Mouse (Mus musculus) macrophage (primary cell): ENCODE results near the gene Hist4h4. TPM values are rescaled to one million over a fixed set of nuclear protein-coding genes. Genes with fewer than 3 reads are reported as not detected.

ENCODE experiments used
- H3K27ac ChIP-seq: fragments of 350-480 bp; formaldehyde crosslinking; 2 replicates; pipeline ENCODE4 v1.9.0; 2021
- H3K36me3 ChIP-seq: fragments of 350-480 bp; formaldehyde crosslinking; 2 replicates; pipeline ENCODE4 v1.9.0; 2021; ENCODE audit errors: inconsistent target
- H3K4me3 ChIP-seq: fragments of 350-480 bp; formaldehyde crosslinking; 2 replicates; pipeline ENCODE4 v1.9.0; 2021; ENCODE audit errors: inconsistent target
- H3K79me2 ChIP-seq: fragments of 350-480 bp; formaldehyde crosslinking; 2 replicates; pipeline ENCODE4 v1.9.0; 2021; ENCODE audit errors: inconsistent target
- WGBS: methylation state at CpG from one replicate; pipeline ENCODE4 v1.1.7; 2026; ENCODE audit warnings: inconsistent platforms; ENCODE audit not compliant: missing documents; 5-methylcytosine and 5-hydroxymethylcytosine counted together
- polyA plus RNA-seq: library from polyadenylated mRNA; stranded (reverse); fragments of 250-400 nt; gene quantifications from 3 replicates; pipeline ENCODE4 v1.2.4, GENCODE M21; 2018; ENCODE audit warnings: inconsistent platforms

Hist4h4 gene
- polyA plus RNA-seq, 1 experiment from 2014 or later: not detected

DNA sequence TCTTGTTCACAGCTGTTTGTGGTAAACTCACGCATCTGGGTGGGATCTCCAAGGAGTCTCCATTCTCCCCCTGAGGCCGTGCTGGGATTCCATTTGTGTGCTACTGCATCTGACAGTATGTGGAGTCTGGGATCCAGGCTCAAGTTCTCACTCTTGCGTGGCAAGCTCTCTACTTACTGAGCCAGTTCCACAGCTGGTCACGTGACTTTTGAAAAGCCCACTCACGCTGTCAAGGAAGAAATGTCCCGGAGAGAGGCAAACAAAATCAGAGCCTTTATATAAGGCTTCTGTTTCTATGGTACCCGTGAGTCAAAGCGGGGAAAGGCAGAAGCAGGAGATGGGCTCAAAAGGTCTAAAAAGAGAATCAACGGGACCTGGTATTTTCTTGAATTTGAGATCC, 21.5 kb downstream of the Hist4h4 start:
- Histone ChIP-seq H3K4me3 (no peak overlapping the region), H3K27ac (no peak overlapping the region)
- WGBS: 92% methylated on average over 9 of the region's 9 CpGs

DNA sequence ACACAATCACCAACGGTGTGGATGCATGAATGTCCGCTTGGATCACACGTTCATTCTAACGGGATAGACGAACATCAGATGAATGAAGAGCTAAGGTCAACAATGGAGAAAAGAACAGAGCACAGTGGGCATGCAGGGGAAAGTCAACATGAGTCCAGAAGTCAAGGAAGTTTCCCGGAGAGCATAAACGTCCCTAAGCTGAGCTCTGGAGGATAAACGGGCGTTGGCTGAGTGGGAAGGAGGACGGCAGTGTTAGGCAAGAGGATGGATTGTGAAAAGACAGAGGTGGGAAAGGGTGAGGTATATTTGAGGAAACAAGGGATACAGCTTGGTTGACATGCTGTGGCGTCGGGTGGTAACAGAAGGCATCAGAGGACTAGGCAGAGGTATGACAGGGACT, 22.1 kb downstream of the Hist4h4 start:
- Histone ChIP-seq H3K79me2 (no peaks in the 10 kb centered on the region), H3K4me3 (no peak overlapping the region), H3K36me3 (no peaks in the 10 kb centered on the region), H3K27ac (no peak overlapping the region)
- WGBS: 91% methylated on average over 12 of the region's 12 CpGs

More for the DNA sequence above, 21.5 kb downstream of the Hist4h4 start:
- H3K79me2 ChIP-seq: no peaks in the 10 kb centered on the region
- H3K36me3 ChIP-seq: no peaks in the 10 kb centered on the region

DNA sequence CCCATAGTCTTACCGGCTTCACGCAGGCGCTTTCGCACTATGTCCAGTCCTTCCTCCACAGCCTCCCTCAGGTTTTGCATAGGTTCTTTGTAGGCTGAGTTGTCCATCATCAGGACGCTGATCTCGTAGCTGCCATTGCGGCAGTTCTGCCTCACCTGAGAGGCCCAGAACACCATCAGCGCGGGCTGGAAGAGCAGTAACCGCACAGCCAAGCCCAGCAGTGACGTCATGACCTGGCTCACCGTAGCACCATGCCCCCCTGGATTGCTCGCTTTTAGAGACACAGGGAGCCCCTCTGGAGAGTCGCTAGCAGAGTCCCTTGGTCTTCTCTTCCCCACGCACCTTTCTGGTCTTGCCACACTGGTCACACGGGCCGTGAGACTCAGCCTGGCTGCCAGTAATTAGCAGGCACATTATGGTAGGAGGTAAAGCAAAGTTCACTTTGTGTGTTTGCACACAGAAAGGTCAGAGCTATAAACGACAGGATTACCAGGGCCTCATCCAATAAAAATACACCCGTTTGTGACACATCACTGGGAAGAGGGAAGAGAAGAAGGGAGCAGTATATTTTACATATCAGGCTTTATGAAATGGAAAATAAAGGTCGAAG, 22.7 kb downstream of the Hist4h4 start, which contains the start of gene Gucy2c:
Gene Gucy2c, minus strand, starts transcription at position 389 of the 610 bp plus-strand sequence.
- H3K79me2 ChIP-seq: no peaks in the 10 kb centered on the region
- H3K27ac ChIP-seq: no peak within 1 kb of the TSS
- WGBS: 86% methylated on average over 19 of the region's 20 CpGs
- H3K4me3 ChIP-seq: no peak within 1 kb of the TSS
- no peaks in the 10 kb centered on the region for H3K36me3 ChIP-seq

DNA sequence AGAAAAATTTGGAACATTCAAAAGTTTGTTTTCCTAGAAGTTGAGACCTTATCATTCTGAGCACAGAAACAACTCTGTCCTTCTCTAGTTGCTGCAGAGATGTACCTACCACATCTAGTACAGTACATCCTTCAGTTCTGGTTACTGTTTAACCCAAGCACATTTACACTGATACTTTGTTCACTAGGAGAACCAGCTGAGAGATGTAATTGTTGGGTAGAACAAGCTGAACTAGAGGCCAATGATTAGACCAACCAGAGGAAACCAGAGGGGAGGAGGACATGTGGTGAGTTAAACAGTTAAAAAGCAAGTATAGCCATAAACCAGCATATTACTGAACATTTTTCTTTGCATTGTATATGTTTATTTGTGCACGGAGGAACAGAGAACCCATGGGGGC, 27.8 kb downstream of the Hist4h4 start:
- Histone ChIP-seq H3K79me2 (no peaks in the 10 kb centered on the region), H3K36me3 (no peaks in the 10 kb centered on the region), H3K4me3 (no peak overlapping the region), H3K27ac (no peak overlapping the region)
- 100% methylated on average over 1 of the region's 1 CpGs for WGBS

GRCm38 (mm10) chr6:136769859-136770258, 34.4 kb downstream of the Hist4h4 start:
- no peaks in the 10 kb centered on the region for H3K36me3 ChIP-seq
- H3K4me3 ChIP-seq: no peak overlapping the region
- 85% methylated on average over 4 of the region's 7 CpGs for WGBS
- H3K79me2 ChIP-seq: no peaks in the 10 kb centered on the region
- no peak overlapping the region for H3K27ac ChIP-seq

- Histone ChIP-seq H3K36me3 (no peaks in the 10 kb centered on the region), H3K79me2 (no peaks in the 10 kb centered on the region), H3K4me3 (no peak overlapping the region), H3K27ac (no peak overlapping the region)
- WGBS: 88% methylated on average over 8 of the region's 8 CpGs
Observed at GRCm38 (mm10) chr6:136769143-136769542, 35.1 kb downstream of the Hist4h4 start.

- H3K79me2 ChIP-seq: no peaks in the 10 kb centered on the region
- no peak overlapping the region for H3K4me3 ChIP-seq
- no peaks in the 10 kb centered on the region for H3K36me3 ChIP-seq
- WGBS: 30% methylated on average over 1 of the region's 1 CpGs
- H3K27ac ChIP-seq: no peak overlapping the region
Observed at GRCm38 (mm10) chr6:136763912-136764311, 40.3 kb downstream of the Hist4h4 start.

Other genes with a start within 250 kb of the Hist4h4 start
- 1.4 to 4.8 TPM (median 4.0 TPM) in 3 replicates for gene Plbd1, start 142.5 kb downstream of the Hist4h4 start, polyA plus RNA-seq
- gene Gucy2c, start 22.6 kb downstream of the Hist4h4 start, polyA plus RNA-seq: not detected in 3 replicates
- gene H2afj, start 3.8 kb upstream of the Hist4h4 start, polyA plus RNA-seq: 13.7 to 65.7 TPM (median 49.0 TPM) in 3 replicates
- 1.6 to 2.4 TPM (median 1.8 TPM) in 3 replicates for gene BC049715, start 23.2 kb upstream of the Hist4h4 start, polyA plus RNA-seq
- 55.5 to 198 TPM (median 71.9 TPM) in 3 replicates for gene Wbp11, start 23.8 kb upstream of the Hist4h4 start, polyA plus RNA-seq
- 0.19 to 0.33 TPM (median 0.20 TPM) in 3 replicates for gene Smco3, start 31.0 kb upstream of the Hist4h4 start, polyA plus RNA-seq
- not detected in 3 replicates for gene Art4, start 53.3 kb upstream of the Hist4h4 start, polyA plus RNA-seq
- not detected in 3 replicates for gene Mgp, start 71.4 kb upstream of the Hist4h4 start, polyA plus RNA-seq
- 0.27 TPM in 1 of 3 replicates, not detected in the others for gene Erp27, start 117.8 kb upstream of the Hist4h4 start, polyA plus RNA-seq
- gene Pde6h, start 119.4 kb upstream of the Hist4h4 start, polyA plus RNA-seq: 0.10 to 0.50 TPM in 2 of 3 replicates, not detected in the other
- 620 to 1,090 TPM (median 743 TPM) in 3 replicates for gene Arhgdib, start 137.5 kb upstream of the Hist4h4 start, polyA plus RNA-seq